Mouse (Mus musculus) limb, embryonic 13.5 days (tissue): Measurements from ENCODE around the gene Olfr1411. TPM values are rescaled to one million over a fixed set of nuclear protein-coding genes. Genes with fewer than 3 reads are reported as not detected.

Experiments used
- ATAC-seq: fragments of 200-750 bp; cut with Nextera tagmentation; 2 replicates; pipeline ENCODE4 v1.8.0; 2017; ENCODE audit warnings: low read depth, moderate number of reproducible peaks, moderate TSS enrichment; ENCODE audit not compliant: low FRiP score
- H3K27ac ChIP-seq: fragments of 300-500 bp; sonication (generic); 2 replicates; pipeline ENCODE4 v1.5.1; 2015; ENCODE audit warnings: inconsistent platforms, mild to moderate bottlenecking, moderate library complexity
- H3K27me3 ChIP-seq: fragments of 300-500 bp; sonication (generic); 2 replicates; pipeline ENCODE4 v1.6.1; 2015; ENCODE audit warnings: mild to moderate bottlenecking, inconsistent platforms
- H3K36me3 ChIP-seq: fragments of 300-500 bp; sonication (generic); 2 replicates; pipeline ENCODE4 v1.6.1; 2015; ENCODE audit warnings: inconsistent platforms, mild to moderate bottlenecking, moderate library complexity
- H3K4me1 ChIP-seq: fragments of 300-500 bp; sonication (generic); 2 replicates; pipeline ENCODE4 v1.6.1; 2015; ENCODE audit warnings: inconsistent platforms
- H3K4me2 ChIP-seq: fragments of 300-500 bp; sonication (generic); replicated peaks from 2 replicates; pipeline ENCODE4 v1.6.1; 2015; ENCODE audit warnings: inconsistent platforms, mild to moderate bottlenecking, moderate library complexity
- H3K4me3 ChIP-seq: fragments of 300-500 bp; sonication (generic); 2 replicates; pipeline ENCODE4 v1.5.1; 2015; ENCODE audit warnings: moderate library complexity, mild to moderate bottlenecking, inconsistent platforms
- H3K9ac ChIP-seq: fragments of 300-500 bp; sonication (generic); 2 replicates; pipeline ENCODE4 v1.6.1; 2015; ENCODE audit warnings: mild to moderate bottlenecking, inconsistent platforms
- H3K9me3 ChIP-seq: fragments of 300-500 bp; sonication (generic); 2 replicates; pipeline ENCODE4 v1.6.1; 2016; ENCODE audit warnings: inconsistent platforms
- WGBS: fragments of 180-500 bp; shearing (Covaris S2); methylation state at CpG from one replicate; pipeline ENCODE4 v1.1.7; 2015; 5-methylcytosine and 5-hydroxymethylcytosine counted together
- polyA plus RNA-seq: library from polyadenylated mRNA; unstranded; fragments of >200 nt; fragmentation: Nextera tagmentation; extraction: Ambion mirVana; gene quantifications from 2 replicates; pipeline ENCODE4 v1.2.1, GENCODE M21; 2015

Olfr1411 gene
- polyA plus RNA-seq, result not detected in 2 replicates

DNA sequence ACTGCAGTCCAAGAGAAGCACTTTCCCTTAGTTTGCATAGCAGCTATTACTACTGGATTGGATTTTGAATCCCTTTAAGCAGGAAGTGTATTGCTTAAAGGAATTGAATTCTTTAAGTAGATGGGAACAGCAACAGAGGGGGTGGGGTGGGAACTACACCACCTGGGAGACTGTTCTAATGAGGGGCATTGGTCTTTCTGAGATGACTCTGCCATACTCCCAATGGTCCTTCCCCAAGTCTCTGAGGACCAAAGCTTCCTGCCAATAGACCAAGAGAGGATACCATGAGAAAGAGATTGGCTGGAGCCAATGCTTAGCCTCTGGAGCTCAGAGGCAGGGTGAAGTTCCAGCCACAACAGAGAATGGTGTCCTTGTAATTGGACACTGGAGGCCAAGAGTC lies at the start of gene Olfr1411:
Olfr1411 (plus strand) TSS at position 301 of the 400 bp plus-strand sequence.
- Histone ChIP-seq H3K4me2 (no peak within 1 kb of the TSS), H3K4me3 (no peak within 1 kb of the TSS), H3K4me1 (no peaks in the 10 kb centered on the region), H3K36me3 (no peaks in the 10 kb centered on the region), H3K27ac (no peak within 1 kb of the TSS), H3K27me3 (no peaks in the 10 kb centered on the region), H3K9me3 (no peaks in the 10 kb centered on the region), H3K9ac (no peak within 1 kb of the TSS)
- no peak for ATAC-seq

- Histone ChIP-seq H3K4me3 (no peak overlapping the region), H3K27me3 (peaks cover 3% of the 10 kb centered on the region; the same call in 1 of the 2 replicates), H3K4me1 (no peaks in the 10 kb centered on the region), H3K9ac (no peak overlapping the region), H3K36me3 (no peaks in the 10 kb centered on the region), H3K4me2 (no peak overlapping the region), H3K27ac (no peak overlapping the region), H3K9me3 (no peaks in the 10 kb centered on the region)
- 80% methylated on average over 2 of the region's 2 CpGs for whole genome bisulfite sequencing
- ATAC-seq, result no peak
These were observed 48.3 kb upstream of the Olfr1411 start for GRCm38 (mm10) chr1:92545929-92546328.

DNA sequence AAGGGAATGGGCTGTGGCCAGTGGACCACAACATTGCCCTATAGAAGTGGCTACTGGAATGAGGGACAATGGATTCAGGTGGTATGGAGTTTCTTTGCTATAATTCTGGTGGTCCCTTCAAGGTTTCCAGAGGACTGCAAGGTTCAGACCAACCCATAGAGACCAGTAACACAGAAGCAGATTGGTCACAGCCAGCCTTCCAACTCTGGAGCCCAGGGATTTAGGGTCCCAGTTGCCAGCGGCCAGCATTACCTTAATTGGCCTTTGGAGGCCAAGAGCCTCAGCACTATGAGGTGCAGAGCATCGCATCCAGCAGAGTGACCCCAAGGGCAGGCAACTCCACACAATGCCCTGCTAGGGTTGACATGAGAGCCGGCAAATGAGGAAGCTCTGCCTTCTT lies 23.2 kb upstream of the Olfr1411 start, which contains the start of gene Olfr1413:
Olfr1413 (plus strand) TSS at position 301 of the 400 bp plus-strand sequence.
- Histone ChIP-seq H3K4me1 (no peaks in the 10 kb centered on the region), H3K4me3 (no peak within 1 kb of the TSS), H3K4me2 (no peak within 1 kb of the TSS), H3K9ac (no peak within 1 kb of the TSS), H3K27ac (no peak within 1 kb of the TSS), H3K9me3 (no peaks in the 10 kb centered on the region), H3K27me3 (no peaks in the 10 kb centered on the region; the same call in 1 of the 2 replicates), H3K36me3 (no peaks in the 10 kb centered on the region)
- no peak for ATAC-seq
- 75% methylated on average over 3 of the region's 3 CpGs for WGBS

DNA sequence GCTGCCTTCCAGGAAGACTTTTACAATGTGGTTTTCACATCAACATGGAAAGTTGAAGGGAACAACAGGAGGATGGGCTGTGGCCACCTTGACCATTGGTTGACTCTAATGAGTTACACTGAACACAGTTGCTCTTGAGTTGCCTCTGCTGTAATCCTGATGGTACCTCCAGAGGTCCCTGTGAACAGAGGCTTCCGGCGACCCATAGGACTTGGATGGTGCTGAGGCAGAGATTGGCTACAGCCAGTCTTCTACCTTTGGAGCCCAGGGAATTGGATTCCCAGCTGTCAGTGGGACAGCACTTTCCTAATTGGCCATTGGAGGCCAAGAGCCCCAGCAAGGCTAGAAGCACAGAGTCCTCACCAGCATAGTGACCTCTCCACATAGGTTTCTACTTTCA lies 8.7 kb upstream of the Olfr1411 start, which contains the start of gene Olfr1412:
Olfr1412 (plus strand) TSS at position 301 of the 400 bp plus-strand sequence.
- no peaks in the 10 kb centered on the region for H3K36me3 ChIP-seq
- H3K27ac ChIP-seq, result no peak within 1 kb of the TSS
- H3K27me3 ChIP-seq, result no peaks in the 10 kb centered on the region
- H3K9me3 ChIP-seq, result no peaks in the 10 kb centered on the region
- 76% methylated on average over 2 of the region's 2 CpGs for WGBS
- no peak within 1 kb of the TSS for H3K4me3 ChIP-seq
- H3K4me1 ChIP-seq, result no peaks in the 10 kb centered on the region
- H3K4me2 ChIP-seq, result no peak within 1 kb of the TSS
- no peak for ATAC-seq
- H3K9ac ChIP-seq, result no peak within 1 kb of the TSS

GRCm38 (mm10) chr1:92596019-92596418 lies 1.8 kb downstream of the Olfr1411 start:
- H3K27me3 ChIP-seq, result no peaks in the 10 kb centered on the region
- no peaks in the 10 kb centered on the region for H3K4me1 ChIP-seq
- H3K4me3 ChIP-seq, result no peak overlapping the region
- no peak overlapping the region for H3K4me2 ChIP-seq
- H3K9ac ChIP-seq, result no peak overlapping the region
- ATAC-seq, result no peak
- H3K36me3 ChIP-seq, result no peaks in the 10 kb centered on the region
- WGBS, result 82% methylated on average over 3 of the region's 3 CpGs
- H3K27ac ChIP-seq, result no peak overlapping the region
- no peaks in the 10 kb centered on the region for H3K9me3 ChIP-seq

GRCm38 (mm10) chr1:92605482-92605881 lies 11.3 kb downstream of the Olfr1411 start, which contains the start of gene Olfr1410:
Gene Olfr1410, plus strand, starts transcription at chr1:92605782.
- H3K4me3 ChIP-seq, result no peak within 1 kb of the TSS
- no peak within 1 kb of the TSS for H3K9ac ChIP-seq
- H3K4me1 ChIP-seq, result no peaks in the 10 kb centered on the region
- no peak within 1 kb of the TSS for H3K4me2 ChIP-seq
- no peak within 1 kb of the TSS for H3K27ac ChIP-seq
- ATAC-seq, result no peak
- H3K9me3 ChIP-seq, result no peaks in the 10 kb centered on the region
- 100% methylated on average over 1 of the region's 1 CpGs for WGBS
- H3K36me3 ChIP-seq, result no peaks in the 10 kb centered on the region
- H3K27me3 ChIP-seq, result peaks cover 2% of the 10 kb centered on the region; the same call in 1 of the 2 replicates

GRCm38 (mm10) chr1:92607711-92608110 lies 13.5 kb downstream of the Olfr1411 start:
- Histone ChIP-seq H3K27me3 (peaks cover 6% of the 10 kb centered on the region), H3K4me2 (no peak overlapping the region), H3K36me3 (no peaks in the 10 kb centered on the region), H3K9me3 (no peaks in the 10 kb centered on the region), H3K9ac (no peak overlapping the region), H3K4me3 (no peak overlapping the region), H3K4me1 (no peaks in the 10 kb centered on the region), H3K27ac (no peak overlapping the region)
- WGBS, result 78% methylated on average over 4 of the region's 4 CpGs
- ATAC-seq, result no peak

DNA sequence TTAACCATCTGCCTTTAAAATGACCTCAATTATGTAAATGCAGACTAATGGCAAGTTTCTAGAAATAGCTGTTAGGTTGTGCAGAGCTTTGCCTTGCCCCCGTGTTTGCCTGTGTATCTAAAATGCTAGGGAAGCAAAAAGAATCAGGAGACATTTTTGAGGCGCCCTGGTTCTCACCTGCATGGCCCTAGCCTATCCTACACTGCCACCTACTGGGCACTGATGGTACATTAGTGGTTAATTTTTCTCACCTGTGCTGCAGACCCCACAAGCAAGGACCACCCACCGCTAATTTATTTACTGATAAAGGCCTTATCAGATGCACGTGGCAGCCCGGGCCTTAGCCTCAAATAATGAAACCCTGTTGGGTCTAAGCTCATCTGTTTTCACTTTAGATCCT lies 16.8 kb downstream of the Olfr1411 start:
- H3K4me1 ChIP-seq, result no peaks in the 10 kb centered on the region
- no peak overlapping the region for H3K9ac ChIP-seq
- no peak for ATAC-seq
- no peak overlapping the region for H3K27ac ChIP-seq
- H3K9me3 ChIP-seq, result no peaks in the 10 kb centered on the region
- H3K4me2 ChIP-seq, result no peak overlapping the region
- H3K4me3 ChIP-seq, result no peak overlapping the region
- H3K36me3 ChIP-seq, result no peaks in the 10 kb centered on the region
- 5% methylated on average over 5 of the region's 5 CpGs for WGBS
- peaks cover 6% of the 10 kb centered on the region for H3K27me3 ChIP-seq

DNA sequence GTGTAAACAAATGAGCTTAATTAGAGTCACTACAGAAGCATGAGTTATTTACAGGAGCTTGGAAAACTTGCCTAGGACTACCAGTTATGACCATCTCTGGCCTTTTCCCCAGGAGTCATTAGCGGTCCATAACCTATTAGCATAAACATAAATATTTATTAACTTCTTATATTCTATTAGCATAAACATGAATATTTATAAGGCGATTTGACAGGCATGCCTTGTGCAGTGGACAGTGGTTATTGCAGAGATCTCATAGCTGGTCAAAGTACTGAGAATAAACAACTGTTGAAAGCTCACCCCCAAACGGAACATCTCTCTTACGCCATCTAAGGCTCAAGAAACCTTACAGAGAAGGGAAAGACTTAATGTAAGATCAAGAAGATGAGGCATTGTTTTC lies 19.0 kb downstream of the Olfr1411 start:
- Histone ChIP-seq H3K9ac (no peak overlapping the region), H3K9me3 (no peaks in the 10 kb centered on the region), H3K4me2 (no peak overlapping the region), H3K4me3 (no peak overlapping the region), H3K27me3 (peaks cover 4% of the 10 kb centered on the region), H3K36me3 (no peaks in the 10 kb centered on the region), H3K27ac (no peak overlapping the region), H3K4me1 (no peaks in the 10 kb centered on the region)
- 47% methylated on average over 4 of the region's 4 CpGs for WGBS
- no peak for ATAC-seq

- Histone ChIP-seq H3K27me3 (peaks cover 4% of the 10 kb centered on the region), H3K9ac (no peak overlapping the region), H3K36me3 (no peaks in the 10 kb centered on the region), H3K4me3 (no peak overlapping the region), H3K4me2 (no peak overlapping the region), H3K9me3 (no peaks in the 10 kb centered on the region), H3K27ac (no peak overlapping the region), H3K4me1 (no peaks in the 10 kb centered on the region)
- 13% methylated on average over 1 of the region's 1 CpGs for WGBS
- no peak for ATAC-seq
These were observed 20.3 kb downstream of the Olfr1411 start for GRCm38 (mm10) chr1:92614516-92614915.

DNA sequence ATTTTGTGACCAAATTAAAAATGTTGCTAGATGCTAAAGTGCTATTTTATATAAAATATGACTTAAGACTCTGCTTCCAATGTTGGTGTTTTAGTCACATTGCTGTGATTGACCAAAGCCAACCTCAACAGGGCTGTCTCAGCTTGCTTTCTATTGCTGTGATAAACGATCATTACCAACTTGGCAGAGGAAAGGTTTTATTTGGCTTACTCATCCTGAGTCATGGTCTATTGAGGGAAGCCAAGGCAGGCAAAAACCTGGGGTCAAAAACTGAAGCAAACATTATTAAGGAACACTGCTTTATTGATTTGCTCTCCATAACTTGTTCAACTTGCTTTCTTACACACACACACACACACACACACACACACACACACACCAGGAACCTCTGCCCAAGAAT lies 21.8 kb downstream of the Olfr1411 start:
- Histone ChIP-seq H3K4me1 (no peaks in the 10 kb centered on the region), H3K4me3 (no peak overlapping the region), H3K27ac (no peak overlapping the region), H3K27me3 (peaks cover 4% of the 10 kb centered on the region), H3K9me3 (no peaks in the 10 kb centered on the region), H3K36me3 (no peaks in the 10 kb centered on the region), H3K9ac (no peak overlapping the region), H3K4me2 (no peak overlapping the region)
- no peak for ATAC-seq
- WGBS, result 79% methylated on average over 1 of the region's 1 CpGs

- Histone ChIP-seq H3K4me2 (no peak within 1 kb of the TSS), H3K36me3 (no peaks in the 10 kb centered on the region), H3K27ac (no peak within 1 kb of the TSS), H3K9me3 (no peaks in the 10 kb centered on the region), H3K27me3 (no peaks in the 10 kb centered on the region; the same call in 1 of the 2 replicates), H3K4me3 (no peak within 1 kb of the TSS), H3K9ac (no peak within 1 kb of the TSS), H3K4me1 (no peaks in the 10 kb centered on the region)
- ATAC-seq, result no peak
- 51% methylated on average over 2 of the region's 2 CpGs for WGBS
These were observed 23.3 kb downstream of the Olfr1411 start, which contains the start of gene Olfr12 for GRCm38 (mm10) chr1:92617488-92617887. Gene Olfr12, plus strand, starts transcription at chr1:92617788.

DNA sequence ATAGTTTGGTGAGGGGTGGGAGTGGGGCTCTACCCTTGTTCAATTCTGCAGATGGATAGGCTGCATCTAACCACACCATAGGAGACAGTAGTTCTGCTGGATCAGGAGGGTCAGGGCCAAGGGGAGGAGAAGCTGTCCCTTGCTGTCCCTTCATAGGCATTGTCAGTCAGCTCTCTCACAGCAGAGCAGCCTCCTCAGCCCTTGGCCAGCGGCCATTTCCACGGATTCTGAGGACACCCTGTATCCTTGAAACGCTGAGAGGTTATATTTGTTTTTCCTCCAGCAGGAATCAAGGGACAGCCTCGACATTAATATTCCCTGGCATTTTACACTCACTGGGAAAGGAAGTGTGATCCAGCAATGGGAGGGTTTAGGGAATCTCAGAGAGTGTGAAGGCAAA lies 24.1 kb downstream of the Olfr1411 start:
- no peaks in the 10 kb centered on the region; the same call in 1 of the 2 replicates for H3K27me3 ChIP-seq
- 73% methylated on average over 4 of the region's 4 CpGs for WGBS

More for the DNA sequence above, 24.1 kb downstream of the Olfr1411 start:
- Histone ChIP-seq H3K4me1 (no peaks in the 10 kb centered on the region), H3K4me3 (no peak overlapping the region), H3K9me3 (no peaks in the 10 kb centered on the region), H3K4me2 (no peak overlapping the region), H3K9ac (no peak overlapping the region), H3K36me3 (no peaks in the 10 kb centered on the region), H3K27ac (no peak overlapping the region)
- ATAC-seq, result no peak
